Mouse (Mus musculus) stomach, postnatal 0 days (tissue): ENCODE measurements around the gene Prex1. TPM values are rescaled to one million over a fixed set of nuclear protein-coding genes. Genes with fewer than 3 reads are reported as not detected.

Source experiments
- ATAC-seq: fragments of 200-750 bp; cut with Nextera tagmentation; 2 replicates; pipeline ENCODE4 v1.8.0; 2017; ENCODE audit not compliant: low FRiP score, low TSS enrichment
- DNase-seq: peaks from one replicate; pipeline ENCODE4 v3.0.0-alpha.2; 2016; ENCODE audit warnings: low spot score
- H3K27ac ChIP-seq: fragments of 300-500 bp; sonication (generic); replicated peaks from 2 replicates; pipeline ENCODE4 v1.5.1; 2014; ENCODE audit warnings: mild to moderate bottlenecking, control low read depth
- H3K27me3 ChIP-seq: fragments of 300-500 bp; sonication (generic); 2 replicates; pipeline ENCODE4 v1.6.1; 2014; ENCODE audit warnings: low read length; ENCODE audit not compliant: control insufficient read depth, insufficient read depth
- H3K36me3 ChIP-seq: fragments of 300-500 bp; sonication (generic); 2 replicates; pipeline ENCODE4 v1.6.1; 2014; ENCODE audit warnings: low read length, mixed read lengths; ENCODE audit not compliant: control insufficient read depth, insufficient read depth
- H3K4me1 ChIP-seq: fragments of 300-500 bp; sonication (generic); replicated peaks from 2 replicates; pipeline ENCODE4 v1.6.1; 2014; ENCODE audit warnings: antibody characterized with exemption; ENCODE audit not compliant: control insufficient read depth, insufficient read depth
- H3K4me2 ChIP-seq: fragments of 300-500 bp; sonication (generic); replicated peaks from 2 replicates; pipeline ENCODE4 v1.6.1; 2014; ENCODE audit warnings: low read depth, mild to moderate bottlenecking, control low read depth, moderate library complexity
- H3K4me3 ChIP-seq: fragments of 300-500 bp; sonication (generic); 2 replicates; pipeline ENCODE4 v1.5.1; 2014; ENCODE audit warnings: low read depth, low read length, control low read depth
- H3K9ac ChIP-seq: fragments of 300-500 bp; sonication (generic); 2 replicates; pipeline ENCODE4 v1.6.1; 2014; ENCODE audit warnings: mild to moderate bottlenecking, low read length, control low read depth, mixed read lengths
- H3K9me3 ChIP-seq: fragments of 300-500 bp; sonication (generic); 2 replicates; pipeline ENCODE4 v1.6.1; 2016; ENCODE audit warnings: low read length; ENCODE audit not compliant: control insufficient read depth
- CTCF ChIP-seq: IDR thresholded peaks from 2 replicates; pipeline ENCODE4 v1.5.1; 2016; ENCODE audit warnings: antibody characterized with exemption, low read depth, mild to moderate bottlenecking, moderate library complexity
- EP300 ChIP-seq: optimal IDR thresholded peaks from 2 replicates; pipeline ENCODE3; 2016; ENCODE audit warnings: antibody characterized with exemption
- WGBS: fragments of 180-500 bp; shearing (Covaris S2); extraction: QIAGEN DNeasy Blood & Tissue Kit; methylation state at CpG from one replicate; pipeline ENCODE4 v1.1.7; 2014; 5-methylcytosine and 5-hydroxymethylcytosine counted together
- polyA plus RNA-seq: library from polyadenylated mRNA; unstranded; fragments of >200 nt; fragmentation: Nextera tagmentation; extraction: Ambion mirVana; gene quantifications from 2 replicates; pipeline ENCODE4 v1.2.1, GENCODE M21; 2015

Prex1 gene
- polyA plus RNA-seq, 1 experiment from 2014 or later, result 12.0 TPM

GRCm38 (mm10) chr2:166654875-166655274, 58.8 kb downstream of the Prex1 start:
- no peak for TF ChIP-seq CTCF
- no peak for TF ChIP-seq EP300
- no peak overlapping the region for H3K9ac ChIP-seq
- H3K4me3 ChIP-seq, result no peak overlapping the region
- no peaks in the 10 kb centered on the region for H3K9me3 ChIP-seq
- ATAC-seq (no peak), DNase-seq (no peak)
- no peaks in the 10 kb centered on the region for H3K27me3 ChIP-seq
- no peak overlapping the region for H3K27ac ChIP-seq
- H3K4me2 ChIP-seq, result no peak overlapping the region
- no peaks in the 10 kb centered on the region for H3K4me1 ChIP-seq
- WGBS, result 77% methylated on average over 4 of the region's 4 CpGs
- no peaks in the 10 kb centered on the region for H3K36me3 ChIP-seq

DNA sequence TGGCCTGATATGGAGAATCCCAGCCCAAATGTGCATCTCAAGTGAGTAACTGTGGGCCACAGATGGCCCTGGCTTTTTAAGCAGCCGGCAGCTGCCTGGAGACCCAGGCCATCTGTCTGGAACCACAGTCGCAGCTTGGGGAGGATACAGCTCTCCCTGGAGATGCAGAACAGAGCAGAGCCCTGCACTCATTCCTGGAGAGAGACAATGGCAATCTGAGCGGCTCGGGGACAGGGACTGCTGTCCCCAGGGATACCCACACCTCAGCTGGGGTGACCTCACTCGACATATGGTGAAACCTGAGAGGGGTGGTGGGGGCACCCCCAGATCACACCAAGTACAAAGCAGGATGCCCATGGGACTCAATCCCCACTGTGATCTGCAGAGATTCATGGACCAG, 60.1 kb downstream of the Prex1 start:
- Histone ChIP-seq H3K9me3 (no peaks in the 10 kb centered on the region), H3K27ac (no peak overlapping the region), H3K9ac (no peak overlapping the region), H3K4me1 (no peaks in the 10 kb centered on the region), H3K4me2 (no peak overlapping the region), H3K4me3 (no peak overlapping the region), H3K36me3 (no peaks in the 10 kb centered on the region), H3K27me3 (no peaks in the 10 kb centered on the region)
- no peak for DNase-seq
- no peak for TF ChIP-seq CTCF
- no peak for TF ChIP-seq EP300
- 43% methylated on average over 5 of the region's 5 CpGs for WGBS
- no peak for ATAC-seq

DNA sequence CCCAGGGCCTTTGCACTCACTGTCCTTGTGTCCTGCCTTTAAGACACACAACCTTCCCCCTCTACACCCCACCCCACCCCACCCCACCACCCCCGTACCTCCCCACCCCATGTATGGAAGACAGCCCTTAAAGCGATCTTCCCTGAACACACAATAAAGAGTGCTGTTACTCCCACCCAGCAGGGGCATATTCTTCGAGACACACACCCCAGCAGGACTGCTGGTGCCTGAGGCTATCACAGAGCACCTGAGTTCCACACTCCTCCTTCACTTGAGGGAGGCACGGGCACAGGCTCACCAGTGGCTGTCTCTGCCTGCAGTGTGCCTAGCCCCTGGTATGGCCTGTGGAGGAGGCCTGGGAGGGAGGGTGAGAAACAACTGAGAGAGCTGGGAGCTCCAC, 61.0 kb downstream of the Prex1 start:
- 66% methylated on average over 4 of the region's 4 CpGs for WGBS
- no peak for ATAC-seq

GRCm38 (mm10) chr2:166651317-166652030, 62.2 kb downstream of the Prex1 start:
- ATAC-seq, result peak; percentile 73
- Histone ChIP-seq H3K27me3 (no peaks in the 10 kb centered on the region), H3K4me3 (no peak overlapping the region), H3K36me3 (no peaks in the 10 kb centered on the region), H3K4me2 (no peak overlapping the region), H3K9ac (no peak overlapping the region), H3K27ac (no peak overlapping the region), H3K9me3 (no peaks in the 10 kb centered on the region), H3K4me1 (no peaks in the 10 kb centered on the region)
- DNase-seq, result peak; percentile 54
- WGBS, result 52% methylated on average over 10 of the region's 10 CpGs
- no peak; the same call in 1 of the 2 replicates for TF ChIP-seq CTCF
- no peak for TF ChIP-seq EP300

More for the DNA sequence above, 61.0 kb downstream of the Prex1 start:
- Histone ChIP-seq H3K27ac (no peak overlapping the region), H3K9ac (no peak overlapping the region), H3K4me3 (no peak overlapping the region), H3K27me3 (no peaks in the 10 kb centered on the region), H3K4me1 (no peaks in the 10 kb centered on the region), H3K4me2 (no peak overlapping the region), H3K9me3 (no peaks in the 10 kb centered on the region), H3K36me3 (no peaks in the 10 kb centered on the region)
- TF ChIP-seq EP300 (no peak), CTCF (no peak)
- no peak for DNase-seq

- DNase-seq (no peak), ATAC-seq (no peak)
- H3K4me1 ChIP-seq, result no peaks in the 10 kb centered on the region
- H3K27ac ChIP-seq, result no peak overlapping the region
- H3K27me3 ChIP-seq, result no peaks in the 10 kb centered on the region
- no peak overlapping the region for H3K4me3 ChIP-seq
- 65% methylated on average over 9 of the region's 9 CpGs for WGBS
- no peak for TF ChIP-seq CTCF
- H3K9me3 ChIP-seq, result no peaks in the 10 kb centered on the region
- no peaks in the 10 kb centered on the region for H3K36me3 ChIP-seq
- no peak overlapping the region for H3K9ac ChIP-seq
- H3K4me2 ChIP-seq, result no peak overlapping the region
These were observed 63.2 kb downstream of the Prex1 start for GRCm38 (mm10) chr2:166650414-166650813.

GRCm38 (mm10) chr2:166647242-166647641, 66.4 kb downstream of the Prex1 start:
- ATAC-seq (no peak), DNase-seq (no peak)
- no peaks in the 10 kb centered on the region for H3K36me3 ChIP-seq
- TF ChIP-seq CTCF, result no peak
- no peak for TF ChIP-seq EP300
- H3K27ac ChIP-seq, result no peak overlapping the region
- WGBS, result 70% methylated on average over 7 of the region's 7 CpGs
- no peaks in the 10 kb centered on the region for H3K9me3 ChIP-seq
- H3K4me3 ChIP-seq, result no peak overlapping the region
- H3K9ac ChIP-seq, result no peak overlapping the region
- H3K4me2 ChIP-seq, result no peak overlapping the region
- no peaks in the 10 kb centered on the region for H3K27me3 ChIP-seq
- no peaks in the 10 kb centered on the region for H3K4me1 ChIP-seq
